Mouse (Mus musculus): Measurements from ENCODE around the gene Gls2.

The Gls2 gene

DNA sequence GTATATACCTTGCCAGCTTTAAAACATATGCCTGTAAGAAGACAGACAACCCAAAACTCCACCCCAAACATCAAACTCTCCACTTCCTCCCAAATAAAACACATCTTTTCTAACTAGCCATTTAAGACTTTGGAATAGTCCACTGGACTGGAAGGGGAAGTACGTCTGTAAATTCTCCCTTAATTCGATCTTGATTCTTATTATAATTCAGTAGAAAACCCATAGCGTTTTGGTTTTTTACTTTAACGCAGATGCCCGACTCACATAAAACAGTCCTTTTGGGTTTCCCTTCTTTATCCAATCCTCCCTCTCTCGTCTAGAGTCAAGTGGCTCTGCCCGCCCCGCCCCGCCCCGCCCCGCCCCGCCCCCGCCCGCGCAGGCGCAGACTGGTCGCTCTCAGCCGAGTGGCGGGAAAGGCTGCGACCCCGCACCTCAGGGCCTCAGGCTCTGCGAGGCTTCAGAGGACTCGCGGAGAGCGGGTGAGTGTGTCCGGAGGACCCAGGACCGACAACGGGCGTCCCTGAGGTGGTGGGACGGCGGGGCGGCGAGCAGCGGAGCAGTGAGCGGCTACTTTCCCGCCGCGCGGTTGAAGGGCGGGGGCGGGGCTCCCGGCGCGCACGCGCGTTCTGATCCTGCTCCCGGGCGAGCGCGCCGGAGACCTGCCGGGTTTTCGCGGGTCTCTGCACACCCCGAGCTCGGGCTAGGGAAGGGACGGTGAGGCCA is 37.6 kb downstream of the Gls2 start, which contains the start of gene Timeless:
TSS of gene Timeless (plus strand) at position 369 of the 723 bp plus-strand sequence.
- DNase-seq (ENCODE audit: low spot score in 2 of 2) = peak; percentile 82 to 86

DNA sequence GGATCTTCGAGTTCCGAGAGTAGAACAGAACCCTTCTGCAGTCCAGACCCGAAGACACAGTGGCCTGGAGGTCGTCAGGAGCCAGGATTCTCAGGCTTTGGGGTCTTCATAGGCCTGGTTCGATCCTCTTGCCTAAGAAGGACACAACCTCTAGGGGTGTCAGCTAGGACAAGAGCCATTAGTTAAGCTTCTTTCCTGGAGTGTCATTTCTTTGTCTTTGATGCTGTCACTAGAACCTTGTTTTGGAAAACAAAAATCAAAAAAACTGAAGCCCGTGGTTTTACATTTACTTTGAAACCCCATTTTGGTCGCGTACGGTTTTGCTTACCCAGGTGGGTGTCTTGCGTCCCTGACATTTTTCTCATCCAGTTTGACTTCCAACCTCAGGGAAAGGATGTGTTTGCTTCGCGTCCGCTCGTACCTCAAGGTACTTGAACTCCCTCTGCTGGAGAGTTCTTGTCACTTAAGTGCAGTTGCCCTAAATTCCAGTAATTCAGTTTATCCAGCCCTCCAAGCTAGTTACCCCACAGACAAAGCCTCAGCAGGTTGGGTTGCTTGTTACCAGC is 38.2 kb downstream of the Gls2 start:
- DNase-seq (ENCODE audit: low spot score in 2 of 2) = peak in 1 of 2 experiments; percentile 55

DNA sequence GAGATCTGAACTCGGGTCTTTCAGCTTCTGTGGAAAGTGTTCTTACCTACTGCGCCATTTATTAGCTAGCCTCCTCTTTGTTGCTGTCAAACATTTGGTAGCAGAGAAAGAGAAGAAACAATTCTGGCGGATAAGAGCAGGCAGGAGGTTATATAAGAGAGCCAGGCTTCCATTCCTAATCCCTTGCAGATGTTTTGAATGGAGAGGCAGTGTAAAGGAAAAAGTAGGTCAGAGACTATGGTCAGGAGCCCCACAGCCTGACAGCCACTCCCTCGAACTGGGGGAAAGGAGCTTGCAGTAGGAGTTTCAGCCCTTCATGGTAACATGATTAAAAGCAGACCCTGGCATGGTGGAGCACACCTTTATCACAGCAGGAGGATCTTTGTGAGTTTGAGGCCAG is 42.1 kb downstream of the Gls2 start:
- DNase-seq (ENCODE audit: low spot score in 2 of 2) = no peak

DNA sequence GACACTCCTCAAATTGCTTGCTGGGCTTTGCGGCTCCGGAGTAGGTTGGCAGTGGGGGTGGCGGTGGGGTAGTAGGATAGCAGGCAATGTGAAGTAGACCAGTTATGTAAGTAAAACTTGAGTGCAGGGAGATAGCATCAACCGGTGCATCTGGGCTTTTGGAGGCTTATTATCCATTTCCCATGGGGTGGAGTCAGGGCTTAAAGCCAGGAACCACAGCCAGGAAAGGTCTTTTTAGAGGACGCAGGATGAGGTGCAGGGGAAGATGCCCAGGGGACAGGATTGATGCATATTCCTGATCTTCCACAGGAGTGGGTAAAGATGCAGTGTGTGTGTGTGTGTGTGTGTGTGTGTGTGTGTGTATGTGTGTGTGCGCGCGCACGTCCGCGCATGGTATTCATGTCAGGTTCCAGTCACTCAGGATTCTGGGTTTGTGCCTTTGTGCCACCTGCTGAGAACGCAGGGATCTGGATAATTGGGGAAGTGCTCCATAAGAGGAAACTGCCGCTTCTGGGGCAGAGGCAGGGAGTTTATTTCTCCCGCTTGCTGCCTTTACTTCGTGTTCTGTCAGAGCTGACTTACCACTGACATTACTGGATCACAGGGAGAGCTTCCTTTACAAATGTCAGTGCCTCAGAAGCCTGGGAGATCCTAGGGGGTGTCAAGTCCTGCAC is 43.7 kb downstream of the Gls2 start:
- no peak for DNase-seq (ENCODE audit: low spot score in 2 of 2)

DNA sequence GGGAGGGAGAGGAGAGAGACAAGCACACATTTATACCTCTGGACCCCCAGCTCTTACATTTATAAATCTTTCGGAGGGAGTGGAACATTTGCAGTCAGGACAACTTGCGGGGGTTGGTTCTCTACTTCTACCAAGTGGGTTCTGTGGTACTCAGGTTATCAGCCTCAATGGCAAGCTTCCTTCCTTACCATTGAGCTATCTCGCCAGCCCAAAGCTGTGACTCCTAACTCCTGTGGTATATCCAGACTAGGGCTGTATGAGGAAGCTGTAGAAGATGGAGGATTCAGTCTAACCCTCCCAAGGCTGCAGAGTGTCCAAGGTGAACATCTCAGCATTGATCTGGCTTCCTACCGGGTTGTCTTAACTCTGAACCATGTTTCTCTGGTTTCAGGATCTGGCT is 44.9 kb downstream of the Gls2 start:
- DNase-seq (ENCODE audit: low spot score in 2 of 2) = no peak

DNA sequence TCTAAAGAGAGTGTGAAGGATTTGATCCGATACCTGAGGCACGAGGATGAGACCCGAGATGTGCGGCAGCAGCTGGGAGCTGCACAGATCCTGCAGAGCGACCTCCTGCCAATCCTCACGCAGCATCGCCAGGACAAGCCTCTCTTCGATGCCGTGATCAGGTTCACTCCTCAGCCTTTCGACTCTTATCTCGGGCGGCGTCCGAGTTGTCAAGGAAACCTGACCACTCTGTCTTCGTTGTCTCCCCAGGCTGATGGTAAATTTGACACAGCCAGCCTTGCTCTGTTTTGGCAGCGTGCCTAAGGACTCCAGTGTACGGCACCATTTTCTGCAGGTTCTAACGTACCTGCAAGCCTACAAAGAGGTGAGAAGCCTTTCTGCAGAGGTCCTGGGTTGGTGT is 45.9 kb downstream of the Gls2 start:
- no peak for DNase-seq (ENCODE audit: low spot score in 2 of 2)

DNA sequence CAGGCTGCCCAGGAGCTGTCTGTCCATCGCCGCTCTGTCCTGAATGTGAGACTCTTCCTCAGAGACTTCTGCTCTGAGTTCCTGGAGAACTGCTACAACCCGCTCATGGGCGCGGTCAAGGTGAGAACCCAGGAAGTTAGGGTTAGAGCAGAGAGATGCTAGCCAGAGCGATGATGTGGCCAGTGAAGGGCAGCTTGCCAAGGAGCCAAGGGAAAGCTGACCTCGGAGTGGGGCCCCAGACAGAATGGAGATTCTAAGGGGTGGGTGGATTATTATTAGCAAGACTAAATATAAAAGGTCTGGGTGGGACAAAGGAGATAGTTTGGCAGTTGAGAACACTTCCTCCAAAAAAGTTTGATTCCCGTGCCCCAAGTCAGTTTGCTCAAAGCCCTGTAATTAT is 49.0 kb downstream of the Gls2 start:
- no peak for DNase-seq (ENCODE audit: low spot score in 2 of 2)

DNA sequence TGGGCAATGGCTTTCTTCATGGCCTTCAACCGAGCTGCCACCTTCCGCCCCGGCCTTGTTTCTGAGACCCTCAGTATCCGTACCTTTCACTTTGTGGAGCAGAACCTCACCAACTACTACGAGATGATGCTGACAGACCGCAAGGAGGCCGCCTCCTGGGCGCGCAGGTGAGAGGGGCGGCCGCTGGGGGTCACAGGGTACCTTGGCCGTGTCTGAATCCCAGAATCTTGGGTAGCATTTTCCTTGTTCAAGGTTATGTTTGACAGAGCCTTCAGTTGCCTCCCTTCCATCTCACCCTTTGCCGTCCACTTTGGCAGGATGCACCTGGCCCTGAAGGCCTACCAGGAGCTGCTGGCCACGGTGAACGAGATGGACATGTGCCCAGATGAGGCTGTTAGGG is 49.9 kb downstream of the Gls2 start:
- no peak for DNase-seq (ENCODE audit: low spot score in 2 of 2)

DNA sequence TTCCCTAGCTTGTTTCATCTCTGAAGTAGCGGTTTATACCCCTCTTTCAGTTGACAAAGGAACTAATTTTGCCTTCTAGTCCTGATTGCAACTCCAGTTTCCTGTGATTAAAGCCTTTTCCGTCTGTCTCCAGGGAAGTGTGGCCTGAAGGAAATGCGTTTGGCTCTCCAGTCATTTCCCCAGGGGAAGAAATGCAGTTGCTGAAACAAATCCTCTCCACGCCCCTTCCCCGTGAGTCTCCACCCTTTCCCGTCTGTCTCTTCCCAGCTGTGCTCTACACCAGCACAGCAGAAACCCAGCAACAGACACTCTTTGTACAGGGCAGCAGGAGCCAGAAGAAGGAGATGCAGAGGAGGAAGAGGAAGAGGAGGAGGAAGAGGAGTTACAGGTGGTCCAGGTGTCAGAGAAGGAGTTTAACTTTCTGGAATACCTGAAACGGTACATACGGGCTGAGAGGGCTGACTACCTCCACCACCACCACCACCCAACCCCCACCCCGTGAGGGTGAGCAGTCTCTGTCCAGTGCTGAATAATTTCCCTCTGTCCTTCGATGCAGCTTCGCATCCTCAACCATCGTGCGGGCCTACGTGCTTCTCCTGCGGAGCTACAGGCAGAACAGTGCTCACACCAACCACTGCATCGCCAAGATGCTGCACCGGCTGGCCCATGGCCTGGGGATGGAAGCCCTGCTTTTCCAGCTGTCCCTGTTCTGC is 52.9 kb downstream of the Gls2 start:
- no peak for DNase-seq (ENCODE audit: low spot score in 2 of 2)

DNA sequence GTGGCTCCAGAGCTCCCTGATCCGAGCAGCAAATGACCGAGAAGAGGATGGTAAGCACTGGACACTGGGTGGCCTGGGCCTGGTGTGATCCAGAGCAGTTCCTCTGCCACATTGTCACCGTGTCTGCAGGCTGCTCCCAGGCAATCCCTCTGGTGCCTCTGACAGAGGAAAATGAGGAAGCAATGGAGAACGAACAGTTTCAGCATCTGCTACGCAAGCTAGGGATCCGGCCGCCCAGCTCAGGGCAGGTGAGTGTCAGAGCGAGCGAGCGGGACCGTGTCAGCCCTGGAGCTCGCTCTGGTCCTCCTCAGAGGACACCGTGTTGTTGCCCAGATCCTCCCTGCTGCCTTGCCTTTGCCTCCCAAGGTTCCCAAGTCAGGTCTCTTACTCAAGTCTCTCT is 56.3 kb downstream of the Gls2 start:
- DNase-seq (ENCODE audit: low spot score in 2 of 2) = no peak

DNA sequence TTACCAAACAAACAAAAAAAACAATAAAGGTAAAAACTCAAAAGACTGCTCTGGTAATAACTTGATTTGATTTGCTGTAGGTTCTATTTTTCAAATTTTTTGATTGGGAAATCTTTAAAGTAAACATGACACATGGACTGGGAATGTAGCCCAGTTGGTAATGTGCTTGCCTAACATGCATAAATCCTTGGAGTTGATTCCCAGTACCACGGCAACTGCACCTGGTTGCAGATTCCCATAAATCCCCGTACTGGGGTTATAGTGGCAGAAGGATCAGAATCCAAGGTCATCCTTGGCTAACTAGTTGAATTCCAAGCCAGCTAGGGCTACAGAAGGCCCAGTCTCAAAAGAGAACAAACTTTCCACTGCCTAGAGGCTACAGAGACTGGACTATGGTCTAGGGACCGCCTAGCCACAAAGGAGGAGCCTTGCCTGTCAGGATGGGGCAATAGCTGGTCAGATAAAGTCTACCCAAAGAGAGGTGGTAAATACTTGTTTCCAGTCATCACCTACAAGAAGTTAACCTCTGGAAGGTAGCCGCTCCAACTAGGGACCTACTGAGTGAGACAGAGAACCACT is 59.5 kb downstream of the Gls2 start, which contains the start of gene Apon:
TSS of gene Apon (plus strand) at position 420 of the 579 bp plus-strand sequence.
- no peak for DNase-seq (ENCODE audit: low spot score in 2 of 2)

DNA sequence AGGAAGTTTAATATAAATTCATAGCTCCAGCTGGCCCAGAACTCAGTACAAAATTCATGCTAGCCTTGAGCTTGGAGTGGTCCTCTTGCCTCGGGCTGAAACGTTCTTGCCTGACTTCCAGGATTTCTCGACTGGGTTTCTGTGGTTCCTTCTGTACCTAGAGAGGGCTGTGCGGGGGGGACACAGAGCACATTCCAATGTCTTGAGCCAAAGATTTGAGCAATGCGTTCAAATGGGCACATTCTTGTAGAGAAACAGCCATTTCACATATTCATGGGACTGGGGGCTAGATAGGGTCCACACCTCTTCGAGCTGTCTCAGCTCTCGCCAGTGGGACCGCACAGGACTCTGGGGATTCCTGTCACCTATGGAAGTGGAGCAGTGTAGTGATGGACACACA is 61.7 kb downstream of the Gls2 start:
- DNase-seq (ENCODE audit: low spot score in 2 of 2) = no peak

DNA sequence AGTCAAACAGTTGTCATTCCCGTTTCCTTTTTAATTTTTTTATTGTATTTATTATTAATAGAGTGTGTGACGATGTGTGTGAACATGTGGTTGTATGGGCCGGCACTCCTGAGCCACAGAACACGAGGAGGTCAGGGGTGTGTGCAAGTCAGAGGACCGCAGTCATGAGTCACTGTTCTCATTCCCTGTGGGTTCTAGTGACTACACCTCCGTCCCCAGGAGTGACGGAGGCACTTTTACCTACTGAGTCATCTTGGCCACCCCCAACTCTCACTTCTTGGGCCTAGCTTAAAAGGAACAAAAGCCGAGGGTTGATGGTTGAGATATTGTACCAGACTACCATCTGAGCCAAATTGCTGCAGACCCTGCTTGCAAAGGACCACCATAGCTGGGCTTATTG is 62.1 kb downstream of the Gls2 start:
- no peak for DNase-seq (ENCODE audit: low spot score in 2 of 2)

DNA sequence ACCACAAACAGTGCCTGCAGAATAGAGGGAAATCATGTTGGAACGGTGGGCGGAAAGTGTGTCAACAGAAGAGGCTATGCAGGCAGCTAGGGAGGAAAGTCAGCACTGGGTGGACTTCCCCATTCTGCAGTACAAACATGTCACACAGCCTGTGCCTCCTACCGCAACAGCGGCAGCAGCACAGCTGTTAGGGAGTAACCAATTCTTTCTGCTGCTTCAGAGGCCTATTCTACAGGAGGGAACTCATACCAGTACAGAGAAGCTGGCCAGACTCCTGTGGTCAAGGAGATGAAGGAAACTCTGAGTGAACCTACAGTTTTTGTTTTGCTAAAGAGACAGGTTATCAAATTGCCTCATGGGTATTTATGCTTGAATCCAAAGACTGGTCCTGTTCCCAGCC is 64.7 kb downstream of the Gls2 start:
- DNase-seq (ENCODE audit: low spot score in 2 of 2) = peak in 1 of 2 experiments; percentile 32
